Mouse (Mus musculus): ENCODE results near the gene Fmod. TPM values are rescaled to one million over a fixed set of nuclear protein-coding genes. Genes with fewer than 3 reads are reported as not detected.
A peak's percentile ranks its signal among the peaks of the same experiment; 100 is the strongest.

The Fmod gene
- polyA plus RNA-seq (2015; fragmentation: Nextera tagmentation; extraction: Ambion mirVana): 23.6 and 29.5 TPM in 2 replicates

GRCm38 (mm10) chr1:134037172-134037571, at the start of gene Fmod:
Fmod (plus strand) TSS chr1:134037254.
- ATAC-seq (replicated peaks; ENCODE audit: extremely low read depth, insufficient read depth, low FRiP score): peak; percentile 41; the same call in 1 of the 2 replicates
- H3K27ac ChIP-seq (ENCODE audit: low read length): peak within 1 kb of the TSS; percentile 22
- H3K36me3 ChIP-seq (ENCODE audit: control insufficient read depth, insufficient read depth): no peaks in the 10 kb centered on the region
- 0 out of 2 replicates have a peak within 1 kb of the TSS, but pooled peaks have one; percentile 3 for H3K4me3 ChIP-seq (ENCODE audit: low read length)
- peak within 1 kb of the TSS; percentile 34 for H3K9ac ChIP-seq (ENCODE audit: low read length)
- H3K4me2 ChIP-seq (ENCODE audit: low read depth, low read length): peak within 1 kb of the TSS; percentile 50
- H3K9me3 ChIP-seq (replicated peaks; ENCODE audit: control insufficient read depth, low read length): no peaks in the 10 kb centered on the region
- peaks cover 12% of the 10 kb centered on the region for H3K4me1 ChIP-seq (ENCODE audit: control insufficient read depth, insufficient read depth, low read length)
- no peaks in the 10 kb centered on the region for H3K27me3 ChIP-seq (ENCODE audit: control insufficient read depth, insufficient read depth, low read length)
- 16% methylated on average over 9 of the region's 9 CpGs for WGBS

- Histone ChIP-seq H3K27me3 (ENCODE audit: control insufficient read depth, insufficient read depth, low read length) (no peaks in the 10 kb centered on the region), H3K4me1 (ENCODE audit: control insufficient read depth, insufficient read depth, low read length) (peaks cover 5% of the 10 kb centered on the region), H3K4me3 (ENCODE audit: low read length) (no peak overlapping the region), H3K4me2 (ENCODE audit: low read depth, low read length) (no peak overlapping the region), H3K36me3 (ENCODE audit: control insufficient read depth, insufficient read depth) (no peaks in the 10 kb centered on the region), H3K9ac (ENCODE audit: low read length) (no peak overlapping the region), H3K9me3 (replicated peaks; ENCODE audit: control insufficient read depth, low read length) (no peaks in the 10 kb centered on the region), H3K27ac (ENCODE audit: low read length) (no peak overlapping the region)
- ATAC-seq (replicated peaks; ENCODE audit: extremely low read depth, insufficient read depth, low FRiP score): no peak
- 17% methylated on average over 3 of the region's 3 CpGs for WGBS
These were observed 48.2 kb upstream of the Fmod start for GRCm38 (mm10) chr1:133988845-133989244.

GRCm38 (mm10) chr1:133991277-133991676, 45.8 kb upstream of the Fmod start:
- H3K27me3 ChIP-seq (ENCODE audit: control insufficient read depth, insufficient read depth, low read length): no peaks in the 10 kb centered on the region
- no peak overlapping the region for H3K4me3 ChIP-seq (ENCODE audit: low read length)
- H3K4me2 ChIP-seq (ENCODE audit: low read depth, low read length): no peak overlapping the region
- no peak for ATAC-seq (replicated peaks; ENCODE audit: extremely low read depth, insufficient read depth, low FRiP score)
- H3K36me3 ChIP-seq (ENCODE audit: control insufficient read depth, insufficient read depth): no peaks in the 10 kb centered on the region
- no peak overlapping the region for H3K9ac ChIP-seq (ENCODE audit: low read length)
- WGBS: 68% methylated on average over 8 of the region's 8 CpGs
- no peak overlapping the region for H3K27ac ChIP-seq (ENCODE audit: low read length)
- H3K4me1 ChIP-seq (ENCODE audit: control insufficient read depth, insufficient read depth, low read length): peaks cover 5% of the 10 kb centered on the region
- no peaks in the 10 kb centered on the region for H3K9me3 ChIP-seq (replicated peaks; ENCODE audit: control insufficient read depth, low read length)

DNA sequence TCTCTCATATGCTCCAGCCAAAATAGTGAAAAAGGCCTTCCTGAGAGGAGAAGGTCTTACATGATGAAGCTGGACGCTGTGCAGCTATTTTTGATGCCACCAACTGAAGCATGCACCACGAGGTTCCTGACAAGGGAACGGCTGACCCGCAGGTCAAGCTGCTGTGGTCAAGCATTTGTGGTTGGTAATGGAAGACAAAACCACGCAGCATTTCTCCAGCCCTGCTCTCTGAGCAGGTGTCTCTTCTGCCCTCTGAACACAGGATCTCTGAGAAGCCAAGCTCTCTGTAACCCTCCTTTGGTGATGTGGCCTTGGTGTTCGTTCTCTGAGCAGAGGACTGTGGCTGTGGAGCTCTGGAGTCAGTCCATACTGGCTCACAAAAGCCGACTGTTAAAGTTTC, 31.6 kb upstream of the Fmod start:
- H3K9ac ChIP-seq (ENCODE audit: low read length): no peak overlapping the region
- H3K4me2 ChIP-seq (ENCODE audit: low read depth, low read length): no peak overlapping the region
- WGBS: 63% methylated on average over 7 of the region's 7 CpGs
- no peaks in the 10 kb centered on the region for H3K27me3 ChIP-seq (ENCODE audit: control insufficient read depth, insufficient read depth, low read length)
- ATAC-seq (replicated peaks; ENCODE audit: extremely low read depth, insufficient read depth, low FRiP score): no peak
- no peaks in the 10 kb centered on the region for H3K4me1 ChIP-seq (ENCODE audit: control insufficient read depth, insufficient read depth, low read length)
- H3K4me3 ChIP-seq (ENCODE audit: low read length): no peak overlapping the region
- no peaks in the 10 kb centered on the region for H3K36me3 ChIP-seq (ENCODE audit: control insufficient read depth, insufficient read depth)
- H3K27ac ChIP-seq (ENCODE audit: low read length): no peak overlapping the region
- no peaks in the 10 kb centered on the region for H3K9me3 ChIP-seq (replicated peaks; ENCODE audit: control insufficient read depth, low read length)

- Histone ChIP-seq H3K27me3 (ENCODE audit: control insufficient read depth, insufficient read depth, low read length) (no peaks in the 10 kb centered on the region), H3K9me3 (replicated peaks; ENCODE audit: control insufficient read depth, low read length) (no peaks in the 10 kb centered on the region), H3K36me3 (ENCODE audit: control insufficient read depth, insufficient read depth) (no peaks in the 10 kb centered on the region), H3K27ac (ENCODE audit: low read length) (no peak overlapping the region), H3K9ac (ENCODE audit: low read length) (no peak overlapping the region), H3K4me2 (ENCODE audit: low read depth, low read length) (no peak overlapping the region), H3K4me1 (ENCODE audit: control insufficient read depth, insufficient read depth, low read length) (no peaks in the 10 kb centered on the region), H3K4me3 (ENCODE audit: low read length) (no peak overlapping the region)
- WGBS: 76% methylated on average over 11 of the region's 11 CpGs
- no peak for ATAC-seq (replicated peaks; ENCODE audit: extremely low read depth, insufficient read depth, low FRiP score)
These were observed 30.8 kb upstream of the Fmod start for GRCm38 (mm10) chr1:134006105-134006764.

GRCm38 (mm10) chr1:134024293-134024971, 12.6 kb upstream of the Fmod start:
- H3K4me2 ChIP-seq (ENCODE audit: low read depth, low read length): no peak overlapping the region
- H3K4me3 ChIP-seq (ENCODE audit: low read length): no peak overlapping the region
- WGBS: 87% methylated on average over 9 of the region's 9 CpGs
- H3K27ac ChIP-seq (ENCODE audit: low read length): no peak overlapping the region
- no peaks in the 10 kb centered on the region for H3K36me3 ChIP-seq (ENCODE audit: control insufficient read depth, insufficient read depth)
- no peaks in the 10 kb centered on the region for H3K9me3 ChIP-seq (replicated peaks; ENCODE audit: control insufficient read depth, low read length)
- H3K9ac ChIP-seq (ENCODE audit: low read length): no peak overlapping the region
- no peaks in the 10 kb centered on the region for H3K27me3 ChIP-seq (ENCODE audit: control insufficient read depth, insufficient read depth, low read length)
- no peak for ATAC-seq (replicated peaks; ENCODE audit: extremely low read depth, insufficient read depth, low FRiP score)
- H3K4me1 ChIP-seq (ENCODE audit: control insufficient read depth, insufficient read depth, low read length): no peaks in the 10 kb centered on the region

DNA sequence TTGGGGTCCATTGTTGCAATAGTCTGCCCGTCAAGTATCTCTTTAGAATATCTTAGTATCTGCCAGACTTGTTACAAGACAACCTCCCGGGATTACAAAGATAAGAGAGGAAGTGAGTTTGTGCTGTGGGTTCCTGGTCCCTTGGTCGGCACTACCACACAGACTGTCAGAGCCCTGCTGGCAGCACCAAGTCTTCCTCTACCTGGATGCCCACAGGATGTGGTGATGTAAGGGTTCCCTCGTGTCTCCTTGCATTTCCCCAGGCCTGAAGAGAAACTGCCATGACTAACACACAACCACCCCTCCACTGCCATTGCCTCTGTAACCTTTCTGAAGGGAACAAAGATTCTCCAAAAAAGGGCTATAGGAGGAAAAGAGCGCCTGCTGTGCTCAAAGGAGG, 11.1 kb upstream of the Fmod start:
- H3K27me3 ChIP-seq (ENCODE audit: control insufficient read depth, insufficient read depth, low read length): no peaks in the 10 kb centered on the region
- H3K9ac ChIP-seq (ENCODE audit: low read length): no peak overlapping the region
- no peak overlapping the region for H3K27ac ChIP-seq (ENCODE audit: low read length)
- no peaks in the 10 kb centered on the region for H3K36me3 ChIP-seq (ENCODE audit: control insufficient read depth, insufficient read depth)
- no peaks in the 10 kb centered on the region for H3K9me3 ChIP-seq (replicated peaks; ENCODE audit: control insufficient read depth, low read length)
- no peak overlapping the region for H3K4me3 ChIP-seq (ENCODE audit: low read length)
- H3K4me1 ChIP-seq (ENCODE audit: control insufficient read depth, insufficient read depth, low read length): no peaks in the 10 kb centered on the region
- no peak overlapping the region for H3K4me2 ChIP-seq (ENCODE audit: low read depth, low read length)
- ATAC-seq (replicated peaks; ENCODE audit: extremely low read depth, insufficient read depth, low FRiP score): no peak
- whole genome bisulfite sequencing: 47% methylated on average over 5 of the region's 5 CpGs

- Histone ChIP-seq H3K27ac (ENCODE audit: low read length) (no peak overlapping the region), H3K4me1 (ENCODE audit: control insufficient read depth, insufficient read depth, low read length) (no peaks in the 10 kb centered on the region), H3K9me3 (replicated peaks; ENCODE audit: control insufficient read depth, low read length) (no peaks in the 10 kb centered on the region), H3K9ac (ENCODE audit: low read length) (no peak overlapping the region), H3K27me3 (ENCODE audit: control insufficient read depth, insufficient read depth, low read length) (no peaks in the 10 kb centered on the region), H3K4me3 (ENCODE audit: low read length) (no peak overlapping the region), H3K4me2 (ENCODE audit: low read depth, low read length) (no peak overlapping the region), H3K36me3 (ENCODE audit: control insufficient read depth, insufficient read depth) (no peaks in the 10 kb centered on the region)
- 89% methylated on average over 9 of the region's 9 CpGs for WGBS
- ATAC-seq (replicated peaks; ENCODE audit: extremely low read depth, insufficient read depth, low FRiP score): no peak
These were observed 10.3 kb upstream of the Fmod start for GRCm38 (mm10) chr1:134026741-134027140.

- Histone ChIP-seq H3K27ac (ENCODE audit: low read length) (no peak overlapping the region), H3K27me3 (ENCODE audit: control insufficient read depth, insufficient read depth, low read length) (no peaks in the 10 kb centered on the region), H3K9ac (ENCODE audit: low read length) (no peak overlapping the region), H3K4me2 (ENCODE audit: low read depth, low read length) (no peak overlapping the region; the same call in 1 of the 2 replicates), H3K9me3 (replicated peaks; ENCODE audit: control insufficient read depth, low read length) (no peaks in the 10 kb centered on the region), H3K36me3 (ENCODE audit: control insufficient read depth, insufficient read depth) (no peaks in the 10 kb centered on the region), H3K4me1 (ENCODE audit: control insufficient read depth, insufficient read depth, low read length) (no peaks in the 10 kb centered on the region), H3K4me3 (ENCODE audit: low read length) (no peak overlapping the region)
- 57% methylated on average over 14 of the region's 14 CpGs for WGBS
- ATAC-seq (replicated peaks; ENCODE audit: extremely low read depth, insufficient read depth, low FRiP score): no peak
These were observed 8.8 kb upstream of the Fmod start for GRCm38 (mm10) chr1:134028161-134028846.
